Mouse (Mus musculus) testis, adult 2 months (tissue): ENCODE data around the gene Atp1b4. TPM values are rescaled to one million over a fixed set of nuclear protein-coding genes. Genes with fewer than 3 reads are reported as not detected.

Source experiments
- H3K27ac ChIP-seq: fragments of 200-500 bp; 2 replicates; pipeline ENCODE4 v1.5.1; 2012; ENCODE audit warnings: low read depth, low read length; ENCODE audit not compliant: control insufficient read depth, insufficient read depth
- H3K27me3 ChIP-seq: fragments of 200-500 bp; 2 replicates; pipeline ENCODE4 v1.6.1; 2012; ENCODE audit warnings: mild to moderate bottlenecking, low read length, moderate library complexity; ENCODE audit not compliant: control insufficient read depth, insufficient read depth
- H3K36me3 ChIP-seq: fragments of 200-500 bp; 2 replicates; pipeline ENCODE4 v1.6.1; 2012; ENCODE audit warnings: mild to moderate bottlenecking, low read length; ENCODE audit not compliant: control insufficient read depth, insufficient read depth
- H3K4me1 ChIP-seq: fragments of 200-500 bp; 2 replicates; pipeline ENCODE4 v1.6.1; 2012; ENCODE audit warnings: low read length; ENCODE audit not compliant: control insufficient read depth, insufficient read depth
- H3K4me3 ChIP-seq: fragments of 200-500 bp; 2 replicates; pipeline ENCODE4 v1.5.1; 2012; ENCODE audit warnings: low read depth, mild to moderate bottlenecking, low read length, moderate library complexity, mixed read lengths; ENCODE audit not compliant: control insufficient read depth
- CTCF ChIP-seq: fragments of 200-500 bp; IDR thresholded peaks from 2 replicates; pipeline ENCODE4 v1.5.1; 2012; ENCODE audit warnings: low read depth, mild to moderate bottlenecking, inconsistent platforms, low read length, moderate library complexity; ENCODE audit not compliant: control insufficient read depth, insufficient read depth, insufficient replicate concordance
- POLR2A ChIP-seq: fragments of 200-500 bp; IDR thresholded peaks from 2 replicates; pipeline ENCODE4 v1.6.1; 2012; ENCODE audit warnings: low read depth, mild to moderate bottlenecking, inconsistent platforms, low read length, moderate library complexity; ENCODE audit not compliant: control insufficient read depth
- polyA plus RNA-seq: library from polyadenylated mRNA; depleted of rRNA; stranded (reverse); fragments of >200 nt; gene quantifications from 2 replicates; pipeline ENCODE4 v1.2.3, GENCODE M21; 2012; rRNA removed

The Atp1b4 gene
- polyA plus RNA-seq, result not detected in 2 replicates

- TF ChIP-seq POLR2A, result no peak
- no peak for TF ChIP-seq CTCF
- Histone ChIP-seq H3K27ac (no peak within 1 kb of the TSS), H3K36me3 (no peaks in the 10 kb centered on the region), H3K4me1 (no peaks in the 10 kb centered on the region), H3K27me3 (no peaks in the 10 kb centered on the region), H3K4me3 (no peak within 1 kb of the TSS)
Observed at GRCm38 (mm10) chrX:38315884-38316283, at the start of gene Atp1b4. Gene Atp1b4, plus strand, starts transcription at chrX:38316184.

GRCm38 (mm10) chrX:38308597-38308996 lies 7.4 kb upstream of the Atp1b4 start:
- no peaks in the 10 kb centered on the region for H3K4me1 ChIP-seq
- H3K27ac ChIP-seq, result no peak overlapping the region
- H3K36me3 ChIP-seq, result no peaks in the 10 kb centered on the region
- no peak for TF ChIP-seq POLR2A
- TF ChIP-seq CTCF, result no peak
- no peaks in the 10 kb centered on the region for H3K27me3 ChIP-seq
- no peak overlapping the region for H3K4me3 ChIP-seq

- TF ChIP-seq CTCF (no peak), POLR2A (no peak)
- Histone ChIP-seq H3K4me3 (no peak overlapping the region), H3K36me3 (no peaks in the 10 kb centered on the region), H3K27ac (no peak overlapping the region), H3K4me1 (no peaks in the 10 kb centered on the region), H3K27me3 (no peaks in the 10 kb centered on the region)
Observed at GRCm38 (mm10) chrX:38311054-38311453, 4.9 kb upstream of the Atp1b4 start.

GRCm38 (mm10) chrX:38312910-38313625 lies 2.9 kb upstream of the Atp1b4 start:
- no peak overlapping the region for H3K27ac ChIP-seq
- H3K4me1 ChIP-seq, result no peaks in the 10 kb centered on the region
- no peak for TF ChIP-seq POLR2A
- no peak for TF ChIP-seq CTCF
- H3K36me3 ChIP-seq, result no peaks in the 10 kb centered on the region
- H3K27me3 ChIP-seq, result no peaks in the 10 kb centered on the region
- no peak overlapping the region for H3K4me3 ChIP-seq

- no peak overlapping the region for H3K4me3 ChIP-seq
Observed at GRCm38 (mm10) chrX:38313626-38314210, 2.3 kb upstream of the Atp1b4 start.

GRCm38 (mm10) chrX:38330695-38331406 lies 14.9 kb downstream of the Atp1b4 start:
- TF ChIP-seq POLR2A (no peak), CTCF (no peak)
- H3K27me3 ChIP-seq, result no peaks in the 10 kb centered on the region
- H3K4me3 ChIP-seq, result no peak overlapping the region
- H3K36me3 ChIP-seq, result no peaks in the 10 kb centered on the region
- H3K4me1 ChIP-seq, result no peaks in the 10 kb centered on the region
- H3K27ac ChIP-seq, result no peak overlapping the region

More at GRCm38 (mm10) chrX:38313626-38314210, 2.3 kb upstream of the Atp1b4 start:
- Histone ChIP-seq H3K36me3 (no peaks in the 10 kb centered on the region), H3K4me1 (no peaks in the 10 kb centered on the region), H3K27ac (no peak overlapping the region), H3K27me3 (no peaks in the 10 kb centered on the region)
- TF ChIP-seq CTCF, result no peak
- no peak for TF ChIP-seq POLR2A

GRCm38 (mm10) chrX:38334329-38335279 lies 18.6 kb downstream of the Atp1b4 start:
- H3K4me3 ChIP-seq, result no peak overlapping the region
- no peaks in the 10 kb centered on the region for H3K4me1 ChIP-seq
- TF ChIP-seq CTCF, result no peak
- no peak for TF ChIP-seq POLR2A
- no peak overlapping the region for H3K27ac ChIP-seq
- H3K27me3 ChIP-seq, result no peaks in the 10 kb centered on the region
- no peaks in the 10 kb centered on the region for H3K36me3 ChIP-seq
